Mouse (Mus musculus) urinary bladder, adult 18-20 months (tissue): ENCODE data around the gene Fgfr2.

Experiments used
- DNase-seq, 2 experiments: peaks; one replicate each; pipeline ENCODE4 v3.0.0; 2022; ENCODE audit warnings: low spot score in 2 of 2, mixed read lengths in 2 of 2

Fgfr2 gene

DNA sequence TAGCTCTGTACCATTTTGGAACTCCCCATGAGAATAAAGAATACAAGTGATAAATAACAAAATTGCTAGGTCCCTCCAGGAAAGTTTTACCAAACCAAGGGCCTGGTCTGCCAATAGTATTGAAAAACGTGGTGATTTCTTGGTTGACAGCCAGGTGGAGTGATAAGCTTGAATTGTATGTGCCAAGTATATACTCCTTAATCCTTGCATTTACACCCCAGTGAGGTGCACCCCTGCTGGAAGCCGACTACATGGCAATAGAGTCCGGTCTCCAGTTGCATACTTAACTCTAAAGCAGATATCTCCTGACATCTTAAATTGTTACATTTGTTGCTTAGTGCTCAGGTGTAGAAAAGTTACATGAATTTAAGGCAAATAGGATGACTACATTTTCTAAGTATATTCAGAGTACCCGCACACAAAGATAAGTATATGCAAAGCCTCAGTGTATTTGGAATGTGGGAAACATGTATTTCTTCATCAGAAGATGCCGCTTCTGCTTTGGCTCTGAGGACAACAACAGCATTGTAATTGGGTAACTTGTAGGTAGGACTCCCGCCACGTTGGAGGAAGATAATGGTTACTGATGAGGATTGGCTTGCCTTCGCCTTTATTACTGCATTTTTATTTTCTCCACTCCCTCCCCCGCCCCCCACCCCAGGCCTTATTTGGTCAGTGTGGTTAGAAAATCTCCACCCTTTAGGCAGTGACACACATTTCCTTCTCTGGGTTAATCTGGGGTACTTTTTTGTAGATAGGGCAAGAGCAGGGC, 1751.1 kb downstream of the Fgfr2 start:
- no peak for DNase-seq

DNA sequence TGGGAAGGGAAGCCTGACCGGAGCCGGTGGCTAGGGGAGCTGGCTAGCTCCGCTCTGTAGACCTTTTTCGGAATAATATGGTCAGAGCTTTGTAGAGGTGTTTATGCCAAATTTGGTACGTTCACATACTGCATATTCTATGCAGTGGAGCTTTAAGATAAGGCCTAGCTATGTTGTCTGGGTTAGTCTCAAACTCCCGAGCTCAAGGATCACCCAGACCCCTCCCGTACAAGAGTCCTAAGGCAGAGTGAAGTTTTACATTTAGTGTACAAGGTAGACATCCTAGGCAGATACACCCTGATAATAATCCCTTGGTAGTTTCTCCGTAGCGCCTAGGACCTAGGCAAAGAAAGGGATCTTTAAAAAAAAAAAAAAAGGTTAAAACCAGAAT, 1751.7 kb downstream of the Fgfr2 start:
- DNase-seq = no peak

DNA sequence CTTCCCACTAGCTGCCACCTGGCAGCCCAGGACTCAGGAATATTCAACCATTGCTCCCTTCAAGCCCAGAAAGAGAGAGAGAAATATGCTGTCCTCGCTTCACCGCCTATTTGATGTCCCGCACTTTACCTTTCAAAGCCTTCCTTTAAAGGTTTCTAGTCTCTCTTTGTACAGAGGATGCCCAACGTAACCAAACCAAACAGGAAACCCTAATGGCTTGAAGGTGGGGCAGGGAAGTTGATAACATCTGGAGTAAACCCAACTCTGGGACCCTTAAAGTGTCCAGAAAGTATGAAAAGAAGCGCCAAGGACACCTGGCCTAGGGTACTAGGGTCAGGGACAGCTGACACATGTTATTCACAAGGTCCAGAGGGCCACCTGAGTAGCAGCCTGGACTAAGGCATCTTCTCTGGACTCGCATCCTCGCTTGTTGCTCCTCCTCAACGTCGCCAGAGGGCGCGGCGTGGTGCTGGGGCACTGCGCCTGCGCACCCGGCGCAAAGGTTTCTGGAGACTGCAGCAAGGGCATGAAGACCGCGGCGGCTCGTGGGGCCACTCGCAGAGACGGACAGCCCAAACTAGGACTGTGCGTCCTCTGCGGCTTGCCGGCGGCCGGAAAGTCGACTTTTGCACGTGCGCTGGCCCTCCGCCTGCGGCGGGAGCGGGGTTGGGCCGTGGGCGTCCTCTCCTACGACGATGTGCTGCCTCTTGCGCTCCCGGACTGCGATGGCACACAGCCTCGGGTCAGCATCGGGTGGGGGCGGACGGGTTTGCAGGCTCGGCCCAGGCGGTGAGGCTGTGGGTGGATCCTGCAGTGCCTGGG, 1752.3 kb downstream of the Fgfr2 start, which contains the start of gene Pstk:
TSS of gene Pstk (plus strand) at position 494 of the 822 bp plus-strand sequence.
- peak; percentile 80 to 90 for DNase-seq

DNA sequence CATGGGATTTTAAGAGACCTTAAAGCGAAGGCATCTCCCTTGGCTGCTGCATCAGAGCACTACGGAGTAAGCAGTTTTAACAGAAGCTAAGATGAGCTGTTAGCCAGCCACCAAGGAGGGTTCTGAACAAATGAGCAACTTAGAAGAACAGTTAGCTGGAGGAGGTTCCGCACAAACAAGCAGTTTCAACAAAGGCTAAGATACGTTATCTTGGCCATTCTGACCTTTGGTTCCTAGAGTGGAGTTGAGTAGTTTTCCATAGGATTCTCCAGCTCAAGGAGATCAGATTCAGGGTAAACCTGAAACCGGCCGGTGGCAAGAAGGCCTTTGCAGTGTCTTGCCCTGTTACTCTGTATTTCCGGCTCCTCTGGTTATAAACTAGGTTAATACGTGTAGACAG, 1759.0 kb downstream of the Fgfr2 start:
- DNase-seq = no peak

DNA sequence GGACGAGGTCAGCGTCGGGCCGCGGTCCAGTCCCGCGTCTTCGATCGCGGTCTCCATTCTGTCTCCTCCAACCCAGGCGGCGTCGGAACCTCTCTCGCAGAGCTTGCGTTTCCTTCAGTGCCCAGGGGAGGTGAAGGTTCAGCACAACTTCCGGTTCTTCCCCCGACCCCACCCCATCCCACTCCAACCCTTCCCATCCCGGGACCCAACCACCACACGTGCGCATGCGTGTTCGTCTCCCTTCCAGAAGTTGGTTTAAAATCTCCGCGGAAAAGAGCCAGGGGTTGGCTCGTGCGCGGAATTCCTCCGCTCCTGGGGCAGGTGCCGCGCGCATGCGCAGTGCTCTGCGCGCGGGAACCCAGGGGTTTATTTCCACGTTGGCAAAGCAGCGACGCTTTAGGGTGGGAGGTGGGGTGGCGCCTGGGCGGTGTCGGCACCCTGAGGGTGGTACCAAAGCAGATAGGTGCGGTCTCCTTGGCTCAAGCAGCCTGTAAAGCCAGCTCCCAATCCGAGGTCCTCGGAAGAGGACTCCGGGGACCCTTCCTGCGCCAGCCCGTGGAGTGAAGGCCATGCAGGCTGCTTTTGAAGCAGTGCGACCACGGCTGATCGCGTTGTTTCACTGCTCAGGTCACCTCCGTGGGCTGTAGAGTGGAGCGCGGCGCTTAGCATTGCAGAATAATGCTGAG, 1760.4 kb downstream of the Fgfr2 start, which contains the start of gene 2310057M21Rik:
TSS of gene 2310057M21Rik (minus strand) at position 145 of the 686 bp plus-strand sequence.
- DNase-seq = peak; percentile 81 to 92

DNA sequence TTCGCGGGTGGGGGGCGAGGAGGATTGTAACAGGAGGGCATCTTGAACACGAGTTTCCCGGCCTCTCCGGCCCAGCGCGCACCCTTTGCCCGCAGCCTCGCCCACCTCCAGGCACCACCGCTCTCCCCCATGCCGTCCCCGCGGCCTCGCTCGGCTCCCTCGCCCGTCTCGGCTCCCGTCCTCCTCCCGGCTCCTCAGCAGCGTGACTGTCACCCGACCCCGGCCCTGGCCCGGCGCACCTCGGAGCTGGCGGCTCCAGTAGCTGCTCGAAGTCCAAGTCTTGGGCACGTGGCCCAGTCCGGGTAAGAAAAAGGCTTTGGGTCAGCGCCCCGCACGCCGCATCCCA, 1760.9 kb downstream of the Fgfr2 start:
- no peak for DNase-seq

DNA sequence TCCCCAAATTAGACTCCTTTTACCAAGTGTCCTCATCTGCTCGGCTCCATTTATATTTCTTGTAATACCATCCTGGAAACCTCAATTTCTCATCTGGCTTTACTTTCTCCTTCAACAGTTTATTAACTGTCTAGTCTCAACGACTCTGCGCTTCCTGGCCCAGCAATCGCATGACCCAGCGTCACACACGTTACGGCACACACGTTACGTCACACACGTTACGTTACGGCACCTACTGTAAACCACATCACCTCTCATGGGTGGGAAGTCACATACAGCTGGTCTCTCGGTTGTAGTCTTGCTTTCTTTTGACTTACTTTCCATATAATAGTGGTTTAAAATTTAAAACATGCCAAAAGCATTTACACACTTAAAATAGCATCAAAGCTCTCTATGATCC, 1767.0 kb downstream of the Fgfr2 start:
- DNase-seq = no peak

DNA sequence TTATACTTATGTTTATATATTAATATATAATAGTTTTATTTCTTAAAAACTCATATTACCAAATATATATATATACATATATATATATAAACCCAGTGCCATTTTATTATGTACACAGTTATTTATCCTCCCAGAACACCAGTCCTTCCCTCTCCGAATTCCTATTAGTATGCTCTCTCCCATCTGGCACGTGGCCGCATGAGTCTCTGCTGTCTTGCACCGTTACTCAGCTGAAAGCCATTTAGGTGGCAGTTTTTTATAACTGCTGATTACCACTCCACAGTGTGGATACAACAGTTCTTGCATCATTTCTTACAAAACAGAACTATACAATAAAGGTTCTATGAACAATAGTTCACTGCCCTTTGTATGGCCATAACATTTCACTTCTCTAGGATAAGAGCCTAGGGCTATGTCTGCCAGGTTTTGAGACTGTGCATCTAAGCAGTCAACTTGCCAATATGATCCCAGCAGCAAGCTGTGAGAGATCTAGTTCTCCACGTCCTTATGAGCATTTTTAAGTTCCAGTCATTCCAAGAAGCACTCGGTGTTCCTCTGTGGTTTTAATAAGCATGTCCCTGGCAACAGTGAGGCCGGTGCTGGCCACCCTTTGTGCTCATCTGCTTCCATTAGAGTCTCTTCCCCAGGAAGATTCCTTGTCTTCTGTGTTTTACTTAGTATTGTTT, 1777.2 kb downstream of the Fgfr2 start:
- DNase-seq = no peak

DNA sequence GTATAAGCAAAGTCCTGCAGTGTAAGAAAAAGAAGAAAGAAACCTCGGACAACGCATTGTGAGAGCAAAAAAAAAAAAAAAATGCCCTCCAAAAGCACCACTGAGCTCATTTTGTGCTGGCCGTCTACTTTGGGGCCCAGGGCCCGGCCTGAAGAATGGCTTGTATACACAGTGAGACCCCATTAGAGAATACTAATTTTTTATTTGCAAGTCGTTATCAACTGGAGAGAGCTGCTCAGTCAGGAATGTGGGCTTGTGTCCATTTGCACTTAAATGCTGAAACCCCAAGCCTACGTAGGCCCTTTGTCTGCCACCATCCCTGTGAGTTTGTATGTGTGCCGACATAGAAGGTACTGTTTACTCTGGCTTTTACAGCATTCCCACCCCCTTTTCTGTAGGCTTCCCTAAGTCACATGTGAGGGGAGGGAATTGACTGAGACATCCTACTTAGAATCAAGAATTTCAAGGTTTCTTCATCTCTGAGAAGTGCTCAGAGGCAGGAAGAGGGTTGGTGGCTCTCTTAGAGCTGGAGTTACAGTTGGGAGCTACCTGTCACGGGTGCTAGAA, 1785.6 kb downstream of the Fgfr2 start:
- no peak for DNase-seq

DNA sequence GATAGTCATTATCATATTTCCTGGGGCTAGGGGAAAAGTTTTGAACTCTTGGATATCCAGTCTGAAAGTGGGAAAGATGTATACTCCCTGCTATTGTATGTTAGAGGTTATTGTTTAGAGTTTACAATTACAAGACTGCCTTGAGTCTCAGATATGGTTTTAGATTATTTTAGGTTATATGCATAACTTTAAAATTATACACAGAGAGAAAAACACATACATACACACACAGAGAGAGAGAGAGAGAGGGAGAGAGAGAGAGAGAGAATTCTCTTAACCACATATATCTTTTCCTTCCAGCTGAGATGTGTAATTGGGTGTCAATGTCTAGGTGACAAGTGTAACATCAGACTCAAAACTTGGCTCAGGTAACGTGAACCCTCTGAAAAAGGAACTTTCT, 1789.6 kb downstream of the Fgfr2 start, which contains the start of gene Fam24a:
TSS of gene Fam24a (plus strand) at position 301 of the 400 bp plus-strand sequence.
- DNase-seq = no peak

DNA sequence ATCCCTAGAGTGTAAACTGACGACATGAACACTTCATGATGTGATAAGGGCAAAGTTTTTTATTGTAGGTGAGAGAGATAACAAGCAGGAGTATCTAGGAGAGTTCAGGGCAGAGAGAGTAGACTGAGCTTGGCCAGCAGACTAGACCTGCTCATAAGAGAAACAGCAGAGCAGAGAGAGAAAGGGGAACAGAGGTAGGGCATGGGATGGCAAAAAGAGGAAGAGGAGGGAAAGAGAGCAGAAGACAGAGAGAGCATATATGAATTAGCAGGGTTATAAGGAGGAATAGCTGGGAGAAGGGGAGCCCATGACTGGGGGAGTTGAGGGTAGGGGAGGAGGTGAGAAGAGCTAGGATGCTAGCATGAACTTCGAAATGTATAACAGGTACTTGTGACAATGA, 1791.5 kb downstream of the Fgfr2 start:
- no peak for DNase-seq

DNA sequence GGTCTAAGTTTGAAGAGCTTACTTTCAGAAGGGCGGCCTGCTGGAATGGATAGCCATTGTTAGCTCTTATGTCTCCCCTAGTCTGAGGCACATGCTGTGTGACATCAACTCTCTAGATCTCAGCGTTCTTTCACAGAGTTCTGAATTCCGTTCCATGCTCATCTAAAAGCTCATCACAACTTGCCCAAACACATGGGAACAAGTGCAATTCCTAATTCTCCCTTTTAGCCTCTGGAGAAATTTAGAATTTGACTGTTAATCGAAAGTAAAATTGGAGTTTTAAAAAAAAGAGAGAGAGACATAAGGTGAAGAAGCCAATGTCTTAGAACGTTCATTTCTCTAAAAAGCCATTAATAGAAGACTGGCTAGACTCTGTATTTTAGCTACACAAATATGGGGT, 1793.7 kb downstream of the Fgfr2 start, which contains the start of gene Fam24b:
TSS of gene Fam24b (minus strand) at position 101 of the 400 bp plus-strand sequence.
- no peak for DNase-seq

DNA sequence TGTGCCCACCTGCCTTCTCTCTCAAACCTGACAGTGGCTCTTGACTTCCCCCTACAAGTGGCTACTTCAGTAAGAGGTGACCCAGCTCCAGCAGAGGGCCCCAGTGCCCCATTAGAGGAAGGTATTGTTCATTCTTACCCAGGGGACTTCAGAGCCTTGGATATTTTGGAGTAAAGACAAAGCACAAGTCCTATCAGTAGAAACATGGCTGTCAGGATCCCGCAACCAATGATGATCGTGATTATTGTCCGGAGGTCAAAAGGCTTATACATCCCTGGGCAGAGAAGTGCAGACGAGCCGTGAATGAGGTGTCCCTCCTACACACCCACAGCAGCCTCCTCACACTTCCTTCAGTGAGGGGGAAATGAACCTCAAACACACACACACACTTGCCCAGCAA, 1796.1 kb downstream of the Fgfr2 start:
- no peak for DNase-seq

DNA sequence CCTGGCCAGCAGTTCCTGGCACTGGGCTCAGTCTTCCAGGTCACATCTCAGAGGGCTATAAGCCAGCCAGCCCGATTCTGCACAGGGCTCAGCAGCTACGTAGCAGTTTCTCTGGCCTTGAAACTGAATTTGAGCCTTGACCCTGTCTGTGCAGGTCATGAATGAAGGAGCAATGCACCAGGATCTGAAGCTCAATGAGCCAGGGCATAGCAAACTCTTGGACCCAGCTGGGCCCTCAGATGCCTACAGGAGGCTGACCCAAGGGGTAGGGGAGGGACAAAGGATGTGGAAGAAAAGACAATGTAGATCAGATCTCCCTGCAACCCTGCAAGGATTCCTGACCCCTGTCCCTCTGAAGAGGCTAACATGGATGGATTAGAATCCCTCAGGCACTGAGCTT, 1801.0 kb downstream of the Fgfr2 start, which contains the start of gene Cuzd1:
TSS of gene Cuzd1 (minus strand) at position 101 of the 400 bp plus-strand sequence.
- DNase-seq = no peak

DNA sequence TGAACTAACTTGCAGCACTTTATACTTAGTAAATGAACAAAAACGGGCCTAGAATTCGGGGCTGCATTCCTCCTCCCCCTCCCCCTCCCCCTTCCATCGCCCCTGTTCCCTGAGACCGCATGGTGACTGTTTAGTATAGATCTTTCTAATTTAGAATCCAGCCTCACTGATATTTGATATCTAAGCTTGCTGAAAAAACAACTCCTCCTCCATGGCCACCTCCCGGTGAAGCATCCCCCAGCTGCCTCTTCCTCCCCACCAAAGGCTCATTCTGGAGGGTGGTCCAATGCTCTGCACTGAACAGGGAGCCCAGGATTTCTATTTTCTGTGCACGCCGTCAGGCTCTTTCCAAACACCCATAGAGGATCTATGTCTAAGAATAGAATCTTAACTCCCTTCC, 1804.8 kb downstream of the Fgfr2 start:
- no peak for DNase-seq

DNA sequence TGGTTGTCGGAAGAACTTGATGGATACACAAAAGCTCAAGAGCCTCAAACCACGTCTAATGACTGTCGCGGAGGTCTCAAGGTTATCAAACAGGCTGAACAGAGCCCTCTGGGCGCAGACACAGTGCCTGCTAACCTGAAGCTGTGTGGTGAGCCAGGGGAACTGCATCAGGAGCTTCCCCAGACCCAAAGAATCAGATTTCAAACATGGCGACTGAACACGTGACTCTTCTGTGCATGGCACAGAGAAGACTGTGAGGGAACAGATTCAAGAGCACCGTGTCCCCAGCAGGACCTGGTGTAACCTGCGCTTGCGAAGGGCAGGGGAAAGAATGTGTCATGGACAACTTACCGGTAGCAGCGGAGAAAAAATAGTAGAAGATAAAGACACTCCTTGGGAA, 1805.6 kb downstream of the Fgfr2 start:
- no peak for DNase-seq

DNA sequence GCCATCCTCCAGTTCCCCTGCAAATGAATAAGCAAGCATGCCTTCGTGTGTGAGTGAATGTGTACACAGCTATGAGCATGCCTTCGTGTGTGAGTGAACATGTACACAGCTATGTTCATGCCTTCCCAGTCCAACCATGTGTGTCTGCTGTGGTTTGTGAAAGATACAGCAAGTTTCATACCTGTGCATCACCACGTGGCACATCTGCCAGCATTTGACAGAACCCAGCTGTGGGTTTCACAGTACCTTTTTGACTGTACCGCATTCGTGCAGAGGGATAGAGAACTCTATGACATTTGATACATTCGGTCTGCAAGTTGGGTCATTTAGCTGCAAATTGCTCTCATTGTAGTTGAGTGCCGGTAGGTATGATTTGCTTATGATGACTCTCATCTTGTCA, 1808.7 kb downstream of the Fgfr2 start:
- DNase-seq = no peak

DNA sequence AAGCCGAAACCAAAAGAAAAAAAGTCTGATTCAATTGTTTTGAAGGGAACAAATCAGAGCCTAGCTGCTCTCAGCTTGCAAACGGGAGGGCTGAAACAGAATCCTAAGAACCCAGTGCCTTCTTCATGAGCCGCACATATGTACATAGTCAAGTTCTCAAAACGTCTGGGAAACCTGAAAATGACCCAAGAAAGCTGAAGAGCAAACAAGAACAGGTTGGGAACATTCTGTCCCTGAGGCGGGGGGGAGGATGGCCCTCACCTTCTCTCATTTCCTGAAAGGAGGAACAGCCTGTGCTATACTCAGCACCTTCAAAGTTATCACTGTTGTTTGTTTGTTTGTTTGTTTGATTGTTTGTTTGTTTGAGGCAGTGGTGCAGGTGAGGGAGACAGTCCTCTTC, 1816.4 kb downstream of the Fgfr2 start:
- DNase-seq = no peak

DNA sequence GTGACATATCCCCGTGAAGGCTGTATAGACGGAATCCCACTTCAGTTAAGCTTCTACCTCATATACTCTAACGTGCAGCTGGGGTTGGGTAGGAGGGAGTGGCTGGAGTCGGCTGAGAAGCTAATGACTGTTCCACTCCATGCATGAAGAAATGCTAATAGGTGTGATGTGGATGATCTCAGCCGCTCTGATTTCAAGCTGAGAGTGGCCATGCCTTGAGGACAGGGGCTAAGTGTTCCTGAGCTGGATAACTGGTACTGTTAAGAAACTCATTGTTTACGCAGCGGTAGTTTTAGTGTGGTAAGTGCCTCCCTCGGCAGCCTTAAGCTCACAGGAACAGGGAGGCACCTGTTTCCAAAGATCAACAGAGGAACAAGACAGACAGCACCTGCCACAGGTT, 1819.8 kb downstream of the Fgfr2 start:
- DNase-seq = no peak

DNA sequence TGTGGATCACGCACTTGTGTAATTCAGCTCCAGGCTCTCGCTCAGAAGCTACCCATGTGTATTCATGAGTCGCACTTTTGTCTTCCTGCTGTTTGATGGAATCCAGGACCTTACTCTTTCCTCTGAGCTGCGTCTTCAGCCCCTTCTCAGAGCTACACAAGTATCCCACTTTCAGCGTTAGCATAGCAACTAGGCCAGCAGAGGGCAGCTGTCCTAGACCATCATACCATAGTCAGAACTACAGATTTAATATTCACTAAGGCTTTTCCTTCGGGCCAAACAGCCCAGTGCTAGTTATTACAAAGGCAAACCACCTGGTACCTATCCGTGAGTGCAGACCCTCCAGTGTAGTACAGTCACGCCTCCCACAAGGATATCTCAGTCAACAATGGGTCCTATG, 1826.0 kb downstream of the Fgfr2 start:
- DNase-seq = no peak

DNA sequence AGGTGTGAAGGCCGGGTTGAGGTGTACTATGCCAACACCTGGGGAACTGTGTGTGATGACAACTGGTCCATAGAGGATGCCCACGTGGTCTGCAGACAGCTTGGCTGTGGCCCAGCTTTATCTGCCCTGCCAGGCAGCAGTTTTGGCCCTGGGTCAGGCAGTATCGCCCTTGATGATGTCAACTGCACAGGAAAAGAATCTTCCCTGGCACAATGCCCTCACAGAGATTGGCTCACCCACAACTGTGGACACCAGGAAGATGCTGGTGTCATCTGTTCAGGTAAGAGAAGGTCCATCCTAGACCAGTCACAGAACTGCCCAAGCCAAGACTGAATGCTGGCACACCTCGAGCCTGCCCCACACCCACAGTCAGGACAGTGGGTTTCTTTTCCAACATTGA, 1857.3 kb downstream of the Fgfr2 start:
- DNase-seq = no peak
